Mouse (Mus musculus) frontal cortex, adult (tissue): ENCODE measurements around the gene Col28a1.

Experiments
- ATAC-seq: cut with Nextera tagmentation; 2 replicates; pipeline ENCODE4 v1.9.2; 2017; ENCODE audit warnings: mild to moderate bottlenecking, moderate library complexity, mixed read lengths; ENCODE audit not compliant: low TSS enrichment

Gene Col28a1

DNA sequence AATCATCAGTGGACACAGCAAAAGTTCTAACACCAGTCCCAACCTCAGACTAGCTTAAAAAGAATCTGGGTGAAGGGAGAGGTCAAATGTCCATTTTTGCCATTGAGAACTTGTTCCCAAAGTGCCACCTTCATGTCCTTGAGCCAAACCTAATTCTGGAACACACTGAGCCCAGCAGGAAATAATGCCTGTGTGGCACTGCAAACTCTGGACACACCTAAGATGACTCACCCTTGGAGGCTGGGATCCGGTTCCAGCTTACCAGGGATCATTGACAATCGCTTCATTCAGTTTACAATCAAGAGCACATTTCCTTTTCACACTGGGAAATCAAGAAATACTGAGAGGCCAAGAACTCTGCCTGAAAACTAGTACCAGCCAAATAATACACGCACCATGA, 168.9 kb downstream of the Col28a1 start:
- no peak for ATAC-seq

DNA sequence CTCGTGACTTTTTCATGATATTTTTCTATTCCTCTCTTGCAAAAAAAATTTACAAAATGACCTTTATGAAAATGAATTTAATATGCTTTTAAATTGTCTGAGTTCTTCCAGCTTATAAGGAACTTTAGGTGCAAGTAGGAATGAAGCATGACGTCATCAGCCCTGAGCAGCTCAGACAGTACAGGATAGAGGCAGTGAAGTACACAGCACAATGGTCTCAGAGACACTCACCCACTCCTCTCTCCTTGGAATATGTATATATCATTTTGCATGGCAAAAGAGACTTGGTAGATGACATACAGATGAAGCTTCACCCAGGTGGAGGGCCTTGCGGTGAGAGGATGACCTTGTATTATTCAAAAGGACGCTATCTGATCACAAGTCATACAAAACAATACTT, 197.7 kb downstream of the Col28a1 start:
- ATAC-seq = no peak

DNA sequence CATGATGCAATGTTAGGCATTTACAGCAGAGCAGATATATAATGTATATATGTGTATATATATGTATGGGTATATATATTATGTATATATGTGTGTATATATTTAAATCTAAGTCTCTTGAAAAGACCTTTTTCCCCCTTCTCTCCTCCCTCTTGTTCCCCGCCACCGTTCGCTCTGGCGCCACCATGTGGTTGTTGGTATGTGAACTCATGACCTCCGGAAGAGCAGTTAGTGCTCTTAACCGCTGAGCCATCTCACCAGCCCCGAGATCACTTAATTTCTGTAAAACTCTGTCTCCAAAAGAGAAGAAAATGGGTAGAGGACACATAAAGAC, 208.8 kb downstream of the Col28a1 start:
- peak; percentile 25; the same call in 1 of the 2 replicates for ATAC-seq

DNA sequence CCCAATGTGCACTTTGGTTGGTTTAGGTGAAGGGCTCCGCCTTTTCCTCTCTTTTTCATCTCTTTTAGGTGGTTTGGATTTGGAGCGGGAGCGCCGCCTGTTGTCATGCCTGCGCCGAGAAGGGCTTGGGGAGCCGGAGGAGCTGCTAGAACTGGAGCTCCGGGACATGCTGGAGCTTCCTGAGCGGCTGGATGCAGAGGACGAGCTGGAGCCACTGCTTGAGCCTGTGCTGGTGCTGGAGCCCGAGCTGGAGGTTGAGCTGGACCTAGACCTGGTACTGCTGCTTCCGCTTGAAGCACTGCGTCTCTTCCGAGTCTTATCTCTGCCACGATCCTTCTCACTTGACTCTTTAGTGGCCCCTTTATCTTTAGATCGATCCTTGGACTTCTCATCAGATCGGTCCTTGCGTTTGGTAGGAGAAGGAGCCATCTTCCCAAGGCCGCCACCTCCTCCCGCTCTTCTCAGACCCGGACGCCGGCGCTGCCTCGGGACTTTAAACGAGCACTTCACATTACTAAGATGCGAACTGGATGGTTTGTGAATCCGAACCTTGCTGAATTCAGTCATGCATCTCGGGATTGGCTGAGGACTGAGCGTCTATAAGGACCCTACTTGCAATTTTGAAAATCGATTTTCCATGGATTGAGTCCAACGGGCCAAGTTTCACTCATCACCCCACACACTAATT, 209.3 kb downstream of the Col28a1 start:
- ATAC-seq = peak; percentile 89

DNA sequence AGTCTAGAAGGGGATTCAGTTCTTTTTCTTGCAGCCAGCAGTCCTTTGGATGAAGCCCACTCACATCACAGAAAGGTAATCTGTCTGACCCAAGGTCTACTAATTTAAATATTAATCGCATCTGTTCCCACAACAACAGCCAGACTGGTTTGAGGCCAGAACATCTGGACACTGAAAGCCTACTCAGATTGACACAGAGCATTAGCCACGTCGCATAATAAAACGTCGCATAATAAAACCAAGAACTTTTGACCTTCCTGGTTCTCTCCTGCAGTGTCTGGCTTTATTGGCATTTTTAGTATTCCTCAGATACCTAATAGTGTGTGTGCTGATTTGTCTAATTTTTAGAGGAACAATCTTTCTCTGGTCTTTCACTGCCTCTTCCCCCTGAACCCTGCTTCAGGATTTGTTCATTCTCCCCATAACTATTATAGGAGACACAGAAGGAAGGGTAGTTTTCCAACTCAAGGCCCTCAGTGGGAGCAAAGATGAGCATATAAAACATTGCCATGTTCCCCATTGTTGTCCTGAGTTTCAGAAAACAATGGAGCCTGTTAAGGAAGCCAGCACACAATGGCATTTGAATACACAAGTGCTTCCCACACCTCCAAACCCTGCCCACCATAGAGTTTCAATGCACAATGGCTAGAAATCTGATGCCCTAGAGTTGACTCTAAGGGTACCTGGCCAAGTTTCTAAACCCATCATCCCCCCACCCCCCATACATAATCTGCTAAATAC, 221.2 kb downstream of the Col28a1 start:
- ATAC-seq = no peak

DNA sequence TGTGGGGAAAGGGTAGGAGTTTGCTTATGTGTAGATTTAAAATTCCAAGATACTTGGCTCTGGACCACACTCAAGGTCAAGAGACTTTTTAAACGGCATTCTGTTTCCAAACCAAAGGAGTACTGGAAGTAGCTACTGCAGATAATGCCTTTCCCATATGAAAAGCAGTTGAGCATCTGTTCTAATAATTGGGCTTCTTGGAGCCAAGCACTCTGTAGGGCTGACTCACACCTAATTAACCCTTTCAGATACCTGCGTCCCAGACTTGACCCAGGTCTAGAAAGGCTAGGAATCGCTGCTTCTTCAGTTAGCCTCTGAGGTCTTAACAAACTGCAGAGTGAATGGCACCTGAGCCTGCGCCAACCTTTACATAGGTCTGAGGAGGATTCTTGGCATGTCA, 223.0 kb downstream of the Col28a1 start:
- no peak for ATAC-seq

DNA sequence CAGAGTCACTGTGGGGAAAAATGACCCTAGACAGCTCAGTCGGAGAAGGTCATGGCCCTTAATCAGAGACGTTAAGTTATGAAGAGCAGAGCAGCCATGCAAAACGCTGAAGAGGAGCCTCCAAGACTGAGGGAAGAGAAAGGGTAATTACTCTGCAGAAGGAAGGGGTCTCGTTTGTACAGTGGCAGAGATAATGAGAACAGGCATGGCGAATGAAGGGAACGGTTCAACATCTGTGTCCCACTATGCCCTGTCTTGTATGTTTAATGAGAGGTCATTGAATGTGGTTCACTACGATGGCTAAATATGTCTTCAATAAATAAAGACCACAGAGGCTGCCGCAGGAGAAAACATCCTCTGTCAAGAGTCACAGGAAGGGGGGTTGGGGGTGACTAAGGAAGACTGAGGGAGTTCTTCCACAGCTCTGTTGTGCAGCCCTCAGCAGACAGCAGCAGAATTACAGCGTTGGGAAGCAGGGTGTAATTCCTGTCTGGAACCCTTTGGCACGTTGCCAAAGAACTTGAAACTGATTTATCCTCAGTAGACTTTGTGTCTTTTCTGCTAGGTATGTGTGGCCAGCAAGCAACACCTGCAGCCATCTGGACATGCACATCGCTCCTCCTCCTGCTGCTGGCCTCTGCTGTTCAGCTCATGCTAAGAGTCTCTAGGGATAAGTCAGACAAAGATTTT, 226.4 kb downstream of the Col28a1 start:
- no peak for ATAC-seq

- ATAC-seq = no peak
Measured at GRCm38 (mm10) chr6:7962749-7963148, 229.7 kb downstream of the Col28a1 start.

DNA sequence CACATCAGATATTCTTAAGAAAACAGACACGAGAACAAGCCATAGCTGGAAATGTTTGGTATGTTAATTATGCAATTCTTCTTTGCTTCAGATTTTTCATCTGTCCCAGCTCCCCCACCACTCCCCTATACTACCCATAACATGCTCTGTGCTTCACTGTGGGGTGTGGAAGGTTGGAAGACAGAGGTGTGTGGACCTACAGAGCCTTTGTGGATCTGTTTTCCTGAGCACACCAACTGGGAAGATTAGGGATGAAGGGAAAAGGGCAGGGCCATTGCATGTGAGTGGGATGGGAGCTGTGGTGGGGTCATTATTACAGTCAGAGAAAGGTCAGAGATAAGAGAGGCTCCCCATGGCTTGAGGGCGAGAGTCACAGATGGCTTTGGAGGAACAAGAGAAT, 240.2 kb downstream of the Col28a1 start:
- ATAC-seq = no peak

GRCm38 (mm10) chr6:7951778-7952177, 240.6 kb downstream of the Col28a1 start:
- ATAC-seq = no peak
